Mouse (Mus musculus) kidney, adult 2 months (tissue): ENCODE results near the gene Ano6.

Experiments
- CTCF ChIP-seq: fragments of 200-500 bp; conservative IDR thresholded peaks from 2 replicates; pipeline ENCODE4 v1.5.1; 2011; ENCODE audit warnings: low read depth, mild to moderate bottlenecking, control low read depth, low read length, moderate library complexity, mixed read lengths; ENCODE audit not compliant: insufficient read depth, insufficient read length
- POLR2A ChIP-seq: fragments of 200-500 bp; IDR thresholded peaks from one replicate; pipeline ENCODE4 v1.6.1; 2011; ENCODE audit warnings: low read depth, low read length, control low read depth

DNA sequence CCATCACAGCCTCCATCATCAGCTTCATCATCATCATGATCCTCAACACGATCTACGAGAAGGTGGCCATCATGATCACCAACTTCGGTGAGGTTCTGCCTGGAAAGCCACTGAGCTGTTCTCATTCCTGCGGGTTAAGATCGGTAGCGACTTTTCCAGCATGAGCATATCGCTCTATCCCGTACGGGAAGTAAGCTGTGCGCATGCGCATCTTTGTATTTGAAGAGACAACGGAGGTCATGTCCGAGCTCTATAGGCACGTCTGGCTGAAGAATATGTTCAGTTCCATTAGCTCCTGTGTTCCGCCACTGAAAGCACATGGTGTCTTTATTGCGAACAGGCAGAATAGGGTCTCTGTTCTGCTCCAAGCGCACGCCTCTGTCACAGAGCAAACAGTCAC lies 157.8 kb downstream of the Ano6 start:
- TF ChIP-seq CTCF (no peak), POLR2A (no peak)
